8 mouse cellular contexts compared by ENCODE assay signal in the genomic region with DNA sequence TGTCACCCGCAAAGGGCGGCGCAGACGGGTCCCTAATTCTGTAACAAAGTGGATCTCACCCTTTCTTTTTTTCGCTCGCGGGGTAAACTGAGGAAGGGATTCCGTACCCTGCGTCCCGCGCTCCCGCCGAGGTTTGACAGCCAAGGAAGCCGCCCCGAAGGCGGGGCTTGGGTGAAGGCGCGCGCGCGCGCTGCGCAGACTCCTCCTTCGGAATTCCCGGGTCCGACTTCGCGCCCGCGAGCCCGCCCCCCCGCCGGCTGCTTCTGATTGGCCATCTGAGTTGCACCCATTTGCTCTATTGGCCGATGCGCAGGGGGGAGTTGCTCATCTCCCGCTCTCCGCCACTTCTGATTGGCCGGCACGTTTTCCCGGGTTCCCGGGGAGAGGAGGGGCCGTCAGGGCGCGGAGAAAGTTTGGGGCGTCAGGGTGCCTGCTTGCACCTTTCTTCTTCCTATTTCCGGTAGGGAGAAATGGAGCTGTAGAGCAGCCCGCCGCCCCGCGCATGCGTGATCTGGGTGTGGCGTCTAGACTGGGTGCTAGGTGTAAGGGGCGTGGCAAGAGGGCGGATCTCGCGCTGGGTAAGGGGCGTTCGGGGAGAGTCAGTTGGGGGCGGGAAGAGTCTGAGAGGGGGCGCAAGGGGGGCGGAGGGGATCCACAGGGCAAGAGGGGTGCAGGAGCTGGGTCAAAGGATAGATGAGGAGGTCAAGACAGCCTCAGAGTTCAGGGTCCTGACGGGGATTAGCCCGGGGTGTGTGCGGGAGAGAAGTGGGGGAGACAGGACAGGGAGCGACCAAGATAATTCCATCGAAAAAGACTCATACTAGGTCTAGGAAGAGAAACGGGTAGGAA. TPM values are rescaled to one million over a fixed set of nuclear protein-coding genes. Genes with fewer than 3 reads are reported as not detected.
DNase-seq lines count a peak whose midpoint lies in the region; ATAC-seq lines count a peak whose summit lies in the region.

A gene (minus strand): TSS at position 173 of the 849 bp plus-strand sequence.
A gene (plus strand): TSS at position 449 of the 849 bp plus-strand sequence.

- peaks cover 20% of the 10 kb centered on the region for H3K4me1 ChIP-seq in hindbrain, embryonic 15.5 days (replicated peaks)

- H3K36me3 ChIP-seq in hindbrain, embryonic 15.5 days = no peaks in the 10 kb centered on the region

- H3K4me3 ChIP-seq in hindbrain, embryonic 15.5 days = peak within 1 kb of the TSS; percentile 71

- no peaks in the 10 kb centered on the region for H3K9me3 ChIP-seq in hindbrain, embryonic 15.5 days

- H3K4me2 ChIP-seq in hindbrain, embryonic 15.5 days = peak within 1 kb of the TSS; percentile 64

- DNase-seq in T-cell, adult 2 months (ENCODE audit: low spot score) = peak; percentile 87
- peak; percentile 93 to 96 for DNase-seq in cerebellum, postnatal 36 days
- DNase-seq in frontal cortex, postnatal 36 days (ENCODE audit: low spot score in 2 of 2) = peak; percentile 94 to 96
- DNase-seq in left cerebral cortex, adult 11 months (ENCODE audit: low spot score) = peak; percentile 87
- peak; percentile 97 to 98 for DNase-seq in lung, postnatal 4 days
- peak; percentile 76 for DNase-seq in retina, postnatal 7 days (ENCODE audit: low read depth, low spot score)
- DNase-seq in urinary bladder, adult 2 months (ENCODE audit: low spot score) = peak; percentile 94

- H3K9ac ChIP-seq in hindbrain, embryonic 15.5 days = peak within 1 kb of the TSS; percentile 43

- WGBS in hindbrain, embryonic 15.5 days = under 1% methylated on average over 67 of the region's 67 CpGs

- no peaks in the 10 kb centered on the region for H3K27me3 ChIP-seq in hindbrain, embryonic 15.5 days

- ATAC-seq in hindbrain, embryonic 15.5 days (ENCODE audit: low FRiP score, low read depth) = peak; percentile 96

- H3K27ac ChIP-seq in hindbrain, embryonic 15.5 days (replicated peaks) = no peak within 1 kb of the TSS

RNA-seq across cellular contexts. Expression of the first gene that starts in this region (rescaled TPM):
- 19.3 and 21.0 TPM in 2 replicates for polyA plus RNA-seq in hindbrain, embryonic 15.5 days (2015; fragmentation: Nextera tagmentation; extraction: Ambion mirVana)
- 9.6 and 11.5 TPM in 2 replicates for polyA plus RNA-seq in urinary bladder, adult 2 months (2012; rRNA removed)

RNA-seq across cellular contexts. Expression of the second gene that starts in this region (rescaled TPM):
- 6.5 and 7.9 TPM in 2 replicates for polyA plus RNA-seq in hindbrain, embryonic 15.5 days (2015; fragmentation: Nextera tagmentation; extraction: Ambion mirVana)
- polyA plus RNA-seq in urinary bladder, adult 2 months (2012; rRNA removed) = 15.3 and 16.2 TPM in 2 replicates
